Comparison of ENCODE assay signal across 8 mouse cellular contexts in the genomic region with DNA sequence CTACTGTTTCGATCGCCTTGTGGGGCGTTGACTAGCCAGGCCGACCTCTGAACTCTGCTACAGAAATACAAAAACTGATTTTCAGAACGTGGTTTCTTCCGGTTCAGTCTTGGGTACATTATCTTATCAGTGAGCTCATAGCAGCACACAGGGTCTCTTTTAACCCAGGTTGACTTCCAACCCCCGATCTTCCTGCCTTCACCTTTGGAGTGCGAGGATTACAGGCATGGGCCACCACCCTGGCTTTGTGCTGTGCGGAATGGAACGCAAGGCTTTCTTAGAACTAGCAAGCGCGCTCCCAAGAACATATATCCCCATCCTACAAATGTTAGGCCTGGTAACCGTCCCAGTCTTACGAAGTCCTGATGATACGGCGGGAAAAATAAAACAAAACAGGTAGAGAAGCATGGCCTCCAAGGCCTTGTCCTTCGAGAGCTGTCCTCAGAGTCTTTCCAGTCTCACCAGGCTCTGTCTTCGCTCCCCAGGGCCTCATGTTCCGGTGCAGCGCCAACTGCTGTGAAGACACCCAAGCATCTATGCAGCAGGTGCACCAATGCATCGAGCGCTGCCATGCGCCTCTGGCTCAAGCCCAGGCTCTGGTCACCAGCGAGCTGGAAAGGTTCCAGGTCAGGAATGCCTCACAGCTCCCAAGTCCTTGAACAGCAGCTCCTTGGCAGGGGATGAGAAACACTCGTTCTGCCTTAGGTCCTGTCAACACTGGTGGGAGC. TPM values are rescaled to one million over a fixed set of nuclear protein-coding genes. Genes with fewer than 3 reads are reported as not detected.
DNase-seq lines count a peak whose midpoint lies in the region; ATAC-seq and TF ChIP-seq lines count a peak whose summit lies in the region.

No protein-coding gene starts in this region.

- H3K4me3 ChIP-seq in cortical plate, adult 2 months (ENCODE audit: insufficient read depth, low read length) = peak overlapping the region; percentile 60
- H3K4me3 ChIP-seq in heart, embryonic 15.5 days = peak overlapping the region; percentile 74
- H3K4me3 ChIP-seq in liver, embryonic 16.5 days (ENCODE audit: low read depth, low read length) = peak overlapping the region; percentile 78

- H3K4me1 ChIP-seq in cortical plate, adult 2 months (ENCODE audit: control insufficient read depth, insufficient read depth, low read length) = 0 out of 2 replicates have a peak, but pooled peaks cover 2% of the 10 kb centered on the region
- peaks cover 23% of the 10 kb centered on the region for H3K4me1 ChIP-seq in heart, embryonic 15.5 days (replicated peaks)
- H3K4me1 ChIP-seq in liver, embryonic 16.5 days (ENCODE audit: control insufficient read depth, low read depth, low read length) = peaks cover 21% of the 10 kb centered on the region

- peak overlapping the region; percentile 61 for H3K27ac ChIP-seq in cortical plate, adult 2 months (ENCODE audit: insufficient read depth, low read length)
- peak overlapping the region; percentile 81 for H3K27ac ChIP-seq in heart, embryonic 15.5 days
- H3K27ac ChIP-seq in liver, embryonic 16.5 days (ENCODE audit: low read length) = peak overlapping the region; percentile 74

- TF ChIP-seq POLR2A in cortical plate, adult 2 months (IDR thresholded peaks at IDR 0.05; ENCODE audit: extremely low read depth, insufficient read depth, low read length) = no peak

- H3K9me3 ChIP-seq in heart, embryonic 15.5 days (replicated peaks) = no peaks in the 10 kb centered on the region
- H3K9me3 ChIP-seq in liver, embryonic 16.5 days (replicated peaks; ENCODE audit: control insufficient read depth, low read length) = no peaks in the 10 kb centered on the region

- 33% methylated on average over 25 of the region's 25 CpGs for WGBS in heart, embryonic 15.5 days
- 36% methylated on average over 25 of the region's 25 CpGs for WGBS in liver, embryonic 16.5 days (ENCODE audit: insufficient replicate concordance)

- H3K36me3 ChIP-seq in heart, embryonic 15.5 days = peaks cover 9% of the 10 kb centered on the region; the same call in 1 of the 2 replicates
- no peaks in the 10 kb centered on the region for H3K36me3 ChIP-seq in liver, embryonic 16.5 days (ENCODE audit: control insufficient read depth, insufficient read depth)

- no peak for ATAC-seq in heart, embryonic 15.5 days (replicated peaks; ENCODE audit: insufficient number of reproducible peaks, insufficient read depth, low FRiP score, low read depth)
- no peak for ATAC-seq in liver, embryonic 16.5 days (ENCODE audit: low read depth)

- H3K27me3 ChIP-seq in heart, embryonic 15.5 days = no peaks in the 10 kb centered on the region
- H3K27me3 ChIP-seq in liver, embryonic 16.5 days (ENCODE audit: control insufficient read depth, insufficient read depth, low read depth, low read length) = no peaks in the 10 kb centered on the region

- no peak for TF ChIP-seq CTCF in cortical plate, adult 2 months (IDR thresholded peaks at IDR 0.05; ENCODE audit: extremely low read depth, insufficient read depth, low read length)

- H3K4me2 ChIP-seq in heart, embryonic 15.5 days = peak overlapping the region; percentile 95
- peak overlapping the region; percentile 97 for H3K4me2 ChIP-seq in liver, embryonic 16.5 days (ENCODE audit: low read depth, low read length)

- DNase-seq in 416B (ENCODE audit: low read depth) (peak; percentile 34), ZHBTc4 (ENCODE audit: low read depth, low spot score) (peak; percentile 43)
- peak; percentile 72 for DNase-seq in kidney, postnatal 14 days
- DNase-seq in retina, embryonic 14.5 days (ENCODE audit: low spot score) = peak; percentile 11
- no peak for DNase-seq in Muller cell, postnatal 12 days (ENCODE audit: inconsistent ontology term)

- peak overlapping the region; percentile 79 for H3K9ac ChIP-seq in heart, embryonic 15.5 days
- peak overlapping the region; percentile 76 for H3K9ac ChIP-seq in liver, embryonic 16.5 days (ENCODE audit: low read depth, low read length)

RNA-seq across cellular contexts. Expression of gene Fam136a, which starts 0.8 kb away (rescaled TPM):
- polyA plus RNA-seq in cortical plate, adult 2 months (2012; rRNA removed) = 24.8 and 26.4 TPM in 2 replicates
- polyA plus RNA-seq in heart, embryonic 15.5 days (2015; fragmentation: Nextera tagmentation; extraction: Ambion mirVana) = 78.0 and 87.2 TPM in 2 replicates
- polyA plus RNA-seq in liver, embryonic 16.5 days (2015; fragmentation: Nextera tagmentation; extraction: Ambion mirVana) = 58.6 and 60.9 TPM in 2 replicates

RNA-seq across cellular contexts. Expression of gene Snrpg, which starts 4.8 kb away (rescaled TPM):
- polyA plus RNA-seq in cortical plate, adult 2 months (2012; rRNA removed) = 60.5 and 72.1 TPM in 2 replicates
- polyA plus RNA-seq in heart, embryonic 15.5 days (2015; fragmentation: Nextera tagmentation; extraction: Ambion mirVana) = 261 and 274 TPM in 2 replicates
- polyA plus RNA-seq in liver, embryonic 16.5 days (2015; fragmentation: Nextera tagmentation; extraction: Ambion mirVana) = 256 and 289 TPM in 2 replicates

RNA-seq across cellular contexts. Expression of gene Pcyox1, which starts 30.7 kb away (rescaled TPM):
- 64.9 and 67.2 TPM in 2 replicates for polyA plus RNA-seq in cortical plate, adult 2 months (2012; rRNA removed)
- 49.8 and 54.7 TPM in 2 replicates for polyA plus RNA-seq in heart, embryonic 15.5 days (2015; fragmentation: Nextera tagmentation; extraction: Ambion mirVana)
- polyA plus RNA-seq in liver, embryonic 16.5 days (2015; fragmentation: Nextera tagmentation; extraction: Ambion mirVana) = 76.6 and 83.2 TPM in 2 replicates

RNA-seq across cellular contexts. Expression of gene Tia1, which starts 37.7 kb away (rescaled TPM):
- 122 and 144 TPM in 2 replicates for polyA plus RNA-seq in cortical plate, adult 2 months (2012; rRNA removed)
- polyA plus RNA-seq in heart, embryonic 15.5 days (2015; fragmentation: Nextera tagmentation; extraction: Ambion mirVana) = 109 and 119 TPM in 2 replicates
- polyA plus RNA-seq in liver, embryonic 16.5 days (2015; fragmentation: Nextera tagmentation; extraction: Ambion mirVana) = 17.5 and 19.5 TPM in 2 replicates
